Mouse (Mus musculus): ENCODE measurements around the gene Ube2a.

GRCm38 (mm10) chrX:36843346-36843990 is 30.2 kb upstream of the Ube2a start:
- TF ChIP-seq CTCF (IDR thresholded peaks at IDR 0.05; ENCODE audit: borderline replicate concordance, insufficient read depth, low read length) (no peak), POLR2A (IDR thresholded peaks at IDR 0.05; ENCODE audit: low read depth, low read length) (no peak)

Measured in embryonic fibroblast, embryonic 13.5 days (primary cell).